Mouse (Mus musculus): ENCODE data around the gene Sdha. TPM values are rescaled to one million over a fixed set of nuclear protein-coding genes. Genes with fewer than 3 reads are reported as not detected.

Sdha gene
- total and polyA plus RNA-seq, 3 experiments: 58.9 to 260 (median 132) TPM

DNA sequence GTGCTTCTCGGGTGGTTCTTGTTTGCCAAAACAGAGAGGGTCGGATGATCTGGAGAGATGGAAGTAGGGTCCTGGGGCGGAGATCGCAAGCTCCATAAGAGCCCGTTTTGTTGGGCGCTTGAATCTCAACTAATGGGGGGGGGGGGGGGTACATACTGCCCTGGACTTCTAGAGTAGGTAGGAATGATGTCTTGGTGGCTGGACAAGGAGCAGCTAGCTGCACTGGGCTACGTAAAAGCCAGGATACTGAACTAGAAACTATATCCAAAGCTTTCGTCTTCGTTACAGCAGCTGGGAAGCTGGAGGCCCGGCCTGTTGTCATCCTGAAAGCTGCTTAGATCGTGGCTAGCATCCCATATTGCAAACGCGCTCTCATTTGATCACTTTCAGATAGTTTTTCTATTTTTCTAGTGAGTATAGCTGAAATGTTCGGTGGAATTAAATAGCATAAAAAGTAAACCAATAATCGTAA, 391 bp upstream of the Sdha start:
- DNase-seq (ENCODE audit: low spot score) (peak; percentile 12), ATAC-seq (ENCODE audit: extremely low read depth, insufficient number of reproducible peaks, low FRiP score, poor library complexity, severe bottlenecking) (peak; percentile 41; the same call in 1 of the 2 replicates)
- Histone ChIP-seq H3K4me1 (ENCODE audit: insufficient read depth, low read depth, low read length) (peaks cover 14% of the 10 kb centered on the region), H3K9me3 (replicated peaks) (no peaks in the 10 kb centered on the region), H3K36me3 (replicated peaks) (peaks cover 27% of the 10 kb centered on the region), H3K27me3 (ENCODE audit: insufficient read depth, low read length) (no peaks in the 10 kb centered on the region), H3K4me3 (ENCODE audit: low read depth, low read length) (peak overlapping the region; percentile 76)
- TF ChIP-seq CTCF (IDR thresholded peaks at IDR 0.05; ENCODE audit: low read depth, low read length) (no peak), POLR2AphosphoS5 (IDR thresholded peaks at IDR 0.05; ENCODE audit: insufficient replicate concordance, low read depth, low read length) (no peak), GATA2 (IDR thresholded peaks at IDR 0.05; ENCODE audit: borderline replicate concordance, low read depth, low read length) (no peak), TAL1 (conservative IDR thresholded peaks at IDR 0.05; ENCODE audit: low read depth, low read length) (no peak), GATA1 (IDR thresholded peaks at IDR 0.05; ENCODE audit: borderline replicate concordance, low read length) (no peak)

DNA sequence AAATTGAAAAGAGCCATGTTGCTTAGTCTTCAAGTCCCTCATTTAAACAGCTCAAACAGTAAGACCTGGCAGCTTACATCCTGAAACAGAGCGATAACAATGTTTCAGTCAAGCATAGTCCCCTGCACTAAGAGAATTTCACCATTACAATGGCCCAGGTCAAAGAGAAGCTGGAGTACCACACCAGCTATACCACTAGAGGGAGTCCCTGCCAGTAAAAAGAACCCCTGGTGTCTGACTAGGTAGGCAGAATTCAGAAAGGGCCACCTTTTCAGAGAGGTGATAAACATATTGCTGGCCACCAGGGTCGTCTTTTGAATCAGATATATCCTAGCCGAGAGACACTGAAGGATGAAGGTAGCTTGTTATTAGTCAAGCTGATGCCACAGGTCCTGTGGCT, 9.0 kb downstream of the Sdha start:
- H3K9me3 ChIP-seq (replicated peaks): no peaks in the 10 kb centered on the region
- H3K36me3 ChIP-seq (replicated peaks): peaks cover 90% of the 10 kb centered on the region
- TF ChIP-seq TAL1 (conservative IDR thresholded peaks at IDR 0.05; ENCODE audit: low read depth, low read length): no peak
- TF ChIP-seq GATA2 (IDR thresholded peaks at IDR 0.05; ENCODE audit: borderline replicate concordance, low read depth, low read length): no peak
- TF ChIP-seq GATA1 (IDR thresholded peaks at IDR 0.05; ENCODE audit: borderline replicate concordance, low read length): no peak
- no peak for TF ChIP-seq CTCF (IDR thresholded peaks at IDR 0.05; ENCODE audit: low read depth, low read length)
- no peak for TF ChIP-seq POLR2AphosphoS5 (IDR thresholded peaks at IDR 0.05; ENCODE audit: insufficient replicate concordance, low read depth, low read length)
- peak; percentile 68 for ATAC-seq (ENCODE audit: extremely low read depth, insufficient number of reproducible peaks, low FRiP score, poor library complexity, severe bottlenecking)
- H3K4me1 ChIP-seq (ENCODE audit: insufficient read depth, low read depth, low read length): peaks cover 2% of the 10 kb centered on the region; the same call in 1 of the 2 replicates
- no peaks in the 10 kb centered on the region for H3K27me3 ChIP-seq (ENCODE audit: insufficient read depth, low read length)
- peak; percentile 10 for DNase-seq (ENCODE audit: low spot score)
- no peak overlapping the region for H3K4me3 ChIP-seq (ENCODE audit: low read depth, low read length)

DNA sequence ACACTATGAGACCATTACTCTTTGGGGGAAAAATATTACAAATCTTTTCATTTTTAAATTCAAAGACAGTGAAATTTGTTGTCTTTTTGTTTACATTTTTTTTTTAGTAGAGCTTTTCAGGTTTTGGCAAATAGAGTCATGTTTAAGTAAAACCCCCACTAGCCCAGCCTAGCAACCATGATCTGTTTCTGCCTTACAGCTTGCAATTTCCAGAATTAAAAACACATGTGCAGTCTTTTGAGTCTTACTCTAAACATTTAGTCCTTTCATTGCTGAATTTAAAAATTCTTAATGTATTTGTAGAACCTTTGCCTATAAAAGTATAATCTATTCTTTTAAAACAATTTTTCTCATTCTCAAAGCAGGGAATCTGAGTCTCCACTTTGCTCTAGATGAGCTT, 20.8 kb downstream of the Sdha start:
- Histone ChIP-seq H3K4me1 (ENCODE audit: insufficient read depth, low read depth, low read length) (no peaks in the 10 kb centered on the region), H3K27me3 (ENCODE audit: insufficient read depth, low read length) (no peaks in the 10 kb centered on the region), H3K9me3 (replicated peaks) (no peaks in the 10 kb centered on the region), H3K36me3 (replicated peaks) (peaks cover 76% of the 10 kb centered on the region), H3K4me3 (ENCODE audit: low read depth, low read length) (no peak overlapping the region)
- TF ChIP-seq GATA1 (IDR thresholded peaks at IDR 0.05; ENCODE audit: borderline replicate concordance, low read length) (no peak), GATA2 (IDR thresholded peaks at IDR 0.05; ENCODE audit: borderline replicate concordance, low read depth, low read length) (no peak)
- ATAC-seq (ENCODE audit: extremely low read depth, insufficient number of reproducible peaks, low FRiP score, poor library complexity, severe bottlenecking) (no peak), DNase-seq (ENCODE audit: low spot score) (no peak)

DNA sequence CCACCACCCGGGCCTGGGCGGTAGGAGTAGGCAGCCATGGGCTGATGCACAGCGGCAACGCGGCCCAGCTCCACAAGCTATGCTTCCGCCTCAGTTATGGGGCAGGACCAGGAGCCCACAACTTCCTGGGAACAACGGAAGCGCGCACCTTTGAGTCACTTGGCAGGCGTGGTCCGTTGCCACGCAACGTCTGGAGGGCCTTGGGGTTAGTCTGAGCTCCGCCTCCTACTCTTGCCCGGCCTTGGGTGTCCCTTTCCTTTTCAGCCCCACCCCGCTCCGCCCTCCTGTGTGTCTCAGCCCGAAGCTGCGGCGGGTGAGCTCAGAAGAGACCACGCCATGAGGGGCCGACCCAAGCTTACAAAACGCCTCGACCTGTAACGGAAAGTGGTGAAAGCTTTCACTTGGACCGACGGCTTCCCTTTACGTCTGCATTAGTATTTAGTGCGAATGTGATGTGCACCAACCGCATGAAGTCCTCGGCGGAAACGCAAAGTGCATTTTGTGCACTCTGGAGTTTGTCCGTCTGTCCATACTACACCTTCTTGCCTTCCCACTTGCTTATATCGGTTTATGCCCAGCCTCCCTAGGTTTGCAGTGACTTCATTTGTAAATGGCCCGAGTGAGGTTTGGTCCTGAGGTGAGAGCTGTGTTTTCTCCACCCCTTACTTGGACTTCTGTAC, 32.8 kb downstream of the Sdha start, which contains the start of gene Pdcd6:
Gene Pdcd6 (minus strand): TSS at position 411 of the 680 bp plus-strand sequence.
- peaks cover 50% of the 10 kb centered on the region for H3K36me3 ChIP-seq (replicated peaks)
- H3K27me3 ChIP-seq (ENCODE audit: insufficient read depth, low read length): no peaks in the 10 kb centered on the region
- H3K9me3 ChIP-seq (replicated peaks): no peaks in the 10 kb centered on the region
- peaks cover 13% of the 10 kb centered on the region for H3K4me1 ChIP-seq (ENCODE audit: insufficient read depth, low read depth, low read length)
- DNase-seq (ENCODE audit: low spot score) (peak; percentile 93), ATAC-seq (ENCODE audit: extremely low read depth, insufficient number of reproducible peaks, low FRiP score, poor library complexity, severe bottlenecking) (peak; percentile 99)
- TF ChIP-seq GATA2 (IDR thresholded peaks at IDR 0.05; ENCODE audit: borderline replicate concordance, low read depth, low read length): no peak
- no peak for TF ChIP-seq TAL1 (conservative IDR thresholded peaks at IDR 0.05; ENCODE audit: low read depth, low read length)
- no peak for TF ChIP-seq GATA1 (IDR thresholded peaks at IDR 0.05; ENCODE audit: borderline replicate concordance, low read length)
- TF ChIP-seq CTCF (IDR thresholded peaks at IDR 0.05; ENCODE audit: low read depth, low read length): no peak
- no peak for TF ChIP-seq POLR2AphosphoS5 (IDR thresholded peaks at IDR 0.05; ENCODE audit: insufficient replicate concordance, low read depth, low read length)
- peak within 1 kb of the TSS; percentile 98 for H3K4me3 ChIP-seq (ENCODE audit: low read depth, low read length)

DNA sequence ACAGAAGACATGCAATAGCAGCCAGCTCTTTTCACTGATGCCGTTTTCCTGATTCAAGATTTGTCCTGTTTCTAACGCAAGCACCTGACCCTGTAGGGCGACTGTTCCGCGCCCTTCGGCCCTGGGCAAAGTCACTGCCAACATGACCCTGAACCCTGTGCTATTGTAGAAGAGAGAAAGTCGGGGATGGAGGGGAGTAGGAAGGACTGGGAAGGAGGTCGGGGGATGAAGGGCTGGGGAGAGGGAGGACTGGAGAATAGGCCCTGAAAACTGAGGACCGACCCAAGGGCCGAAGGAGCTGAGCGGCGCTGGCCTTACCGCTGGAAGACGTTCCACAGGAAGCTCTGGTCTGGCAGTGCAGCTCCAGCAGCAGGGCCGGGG, 33.3 kb downstream of the Sdha start:
- no peak for TF ChIP-seq GATA1 (IDR thresholded peaks at IDR 0.05; ENCODE audit: borderline replicate concordance, low read length)
- no peak for TF ChIP-seq CTCF (IDR thresholded peaks at IDR 0.05; ENCODE audit: low read depth, low read length)
- TF ChIP-seq TAL1 (conservative IDR thresholded peaks at IDR 0.05; ENCODE audit: low read depth, low read length): no peak
- TF ChIP-seq GATA2 (IDR thresholded peaks at IDR 0.05; ENCODE audit: borderline replicate concordance, low read depth, low read length): no peak
- TF ChIP-seq POLR2AphosphoS5 (IDR thresholded peaks at IDR 0.05; ENCODE audit: insufficient replicate concordance, low read depth, low read length): no peak
- ATAC-seq (ENCODE audit: extremely low read depth, insufficient number of reproducible peaks, low FRiP score, poor library complexity, severe bottlenecking) (no peak), DNase-seq (ENCODE audit: low spot score) (no peak)
- Histone ChIP-seq H3K36me3 (replicated peaks) (peaks cover 49% of the 10 kb centered on the region), H3K4me3 (ENCODE audit: low read depth, low read length) (peak overlapping the region; percentile 98), H3K9me3 (replicated peaks) (no peaks in the 10 kb centered on the region), H3K4me1 (ENCODE audit: insufficient read depth, low read depth, low read length) (peaks cover 13% of the 10 kb centered on the region), H3K27me3 (ENCODE audit: insufficient read depth, low read length) (no peaks in the 10 kb centered on the region)

DNA sequence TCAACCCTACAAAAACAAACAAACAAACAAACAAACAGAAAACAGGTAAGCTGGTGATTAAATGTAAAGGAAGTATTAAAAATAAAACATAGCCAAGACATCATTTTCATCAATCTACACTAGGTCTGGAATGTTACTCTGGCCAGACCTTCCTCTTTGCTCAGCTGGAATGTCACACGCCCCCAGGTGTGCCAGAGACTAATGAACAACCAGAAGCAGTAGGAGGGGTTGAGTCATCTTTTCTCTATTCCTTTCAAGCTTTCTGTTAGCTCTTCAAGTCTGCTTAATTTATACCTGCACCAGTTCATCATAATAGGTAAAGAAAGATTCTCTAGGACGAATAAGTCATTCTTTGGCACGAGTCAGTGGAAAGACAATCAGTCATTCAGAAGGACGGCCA, 33.7 kb downstream of the Sdha start:
- DNase-seq (ENCODE audit: low spot score): no peak
- ATAC-seq (ENCODE audit: extremely low read depth, insufficient number of reproducible peaks, low FRiP score, poor library complexity, severe bottlenecking): no peak
- no peaks in the 10 kb centered on the region for H3K27me3 ChIP-seq (ENCODE audit: insufficient read depth, low read length)

More for the DNA sequence above, 33.7 kb downstream of the Sdha start:
- H3K9me3 ChIP-seq (replicated peaks): no peaks in the 10 kb centered on the region
- peak overlapping the region; percentile 98 for H3K4me3 ChIP-seq (ENCODE audit: low read depth, low read length)
- H3K4me1 ChIP-seq (ENCODE audit: insufficient read depth, low read depth, low read length): peaks cover 13% of the 10 kb centered on the region
- H3K36me3 ChIP-seq (replicated peaks): peaks cover 49% of the 10 kb centered on the region
- TF ChIP-seq GATA2 (IDR thresholded peaks at IDR 0.05; ENCODE audit: borderline replicate concordance, low read depth, low read length): no peak
- no peak for TF ChIP-seq GATA1 (IDR thresholded peaks at IDR 0.05; ENCODE audit: borderline replicate concordance, low read length)
- no peak for TF ChIP-seq POLR2AphosphoS5 (IDR thresholded peaks at IDR 0.05; ENCODE audit: insufficient replicate concordance, low read depth, low read length)
- TF ChIP-seq TAL1 (conservative IDR thresholded peaks at IDR 0.05; ENCODE audit: low read depth, low read length): no peak
- TF ChIP-seq CTCF (IDR thresholded peaks at IDR 0.05; ENCODE audit: low read depth, low read length): no peak

All from G1E (cell line).